Mouse (Mus musculus) spleen, adult 2 months (tissue): Measurements from ENCODE around the gene Csnk1e. TPM values are rescaled to one million over a fixed set of nuclear protein-coding genes. Genes with fewer than 3 reads are reported as not detected.

ENCODE experiments used
- DNase-seq, 2 experiments: peaks; one replicate each; pipeline versions ENCODE4 v3.0.0 to v3.0.0-alpha.2; 2012 to 2021; ENCODE audit warnings: low spot score in 2 of 2, low read depth in 1 of 2
- H3K27ac ChIP-seq: fragments of 200-500 bp; 2 replicates; pipeline ENCODE4 v1.5.1; 2012; ENCODE audit warnings: low read length, inconsistent platforms; ENCODE audit not compliant: insufficient read depth
- H3K27me3 ChIP-seq: fragments of 200-500 bp; 2 replicates; pipeline ENCODE4 v1.6.1; 2012; ENCODE audit warnings: mild to moderate bottlenecking, moderate library complexity, low read length, inconsistent platforms; ENCODE audit not compliant: control insufficient read depth, insufficient read depth
- H3K36me3 ChIP-seq: fragments of 200-500 bp; 2 replicates; pipeline ENCODE4 v1.6.1; 2012; ENCODE audit warnings: mild to moderate bottlenecking, low read length, inconsistent platforms; ENCODE audit not compliant: control insufficient read depth, insufficient read depth
- H3K4me1 ChIP-seq: fragments of 200-500 bp; 2 replicates; pipeline ENCODE4 v1.6.1; 2011; ENCODE audit warnings: inconsistent platforms; ENCODE audit not compliant: control insufficient read depth, insufficient read depth, insufficient read length
- H3K4me3 ChIP-seq: fragments of 200-500 bp; 2 replicates; pipeline ENCODE4 v1.5.1; 2011; ENCODE audit warnings: mild to moderate bottlenecking, inconsistent platforms; ENCODE audit not compliant: insufficient read depth, insufficient read length; ENCODE audit errors: extremely low read depth
- CTCF ChIP-seq: fragments of 200-500 bp; IDR thresholded peaks from 2 replicates; pipeline ENCODE4 v1.5.1; 2011; ENCODE audit warnings: mild to moderate bottlenecking, inconsistent platforms; ENCODE audit not compliant: insufficient read depth, insufficient read length, insufficient replicate concordance; ENCODE audit errors: extremely low read depth
- POLR2A ChIP-seq: fragments of 200-500 bp; IDR thresholded peaks from 2 replicates; pipeline ENCODE4 v1.6.1; 2011; ENCODE audit warnings: low read depth, low read length, inconsistent platforms
- WGBS: fragments of 180-500 bp; shearing (Covaris S2); methylation state at CpG from one replicate; pipeline ENCODE4 v1.1.7; 2018; 5-methylcytosine and 5-hydroxymethylcytosine counted together
- polyA plus RNA-seq: library from polyadenylated mRNA; depleted of rRNA; stranded (reverse); fragments of >200 nt; gene quantifications from 2 replicates; pipeline ENCODE4 v1.2.3, GENCODE M21; 2012

Csnk1e gene
- polyA plus RNA-seq, 1 experiment: 26.3 TPM

DNA sequence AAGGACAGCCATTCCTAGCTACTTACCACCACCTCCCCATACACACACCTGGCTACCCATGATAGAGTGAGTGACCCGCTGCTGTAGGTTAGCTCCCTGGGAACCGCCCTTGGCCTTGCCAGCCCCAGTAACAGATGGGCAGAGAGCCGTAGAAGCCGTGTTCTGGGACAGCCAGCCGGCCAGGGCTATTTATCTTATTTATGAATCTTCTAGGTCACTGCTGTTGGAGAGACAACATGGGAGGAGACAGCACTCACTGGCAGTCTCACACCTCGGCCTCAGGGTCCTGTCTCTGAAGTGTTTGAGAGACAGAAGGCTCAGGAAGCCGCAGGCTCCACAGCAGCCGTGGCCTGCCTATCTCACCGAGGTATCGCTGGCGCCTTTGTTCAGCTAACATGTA is 34.1 kb upstream of the Csnk1e start:
- no peak overlapping the region for H3K4me3 ChIP-seq
- TF ChIP-seq POLR2A: no peak
- no peak for TF ChIP-seq CTCF
- no peak for DNase-seq
- 0 out of 2 replicates have a peak, but pooled peaks cover 1% of the 10 kb centered on the region for H3K27me3 ChIP-seq
- no peaks in the 10 kb centered on the region for H3K4me1 ChIP-seq
- H3K36me3 ChIP-seq: no peaks in the 10 kb centered on the region
- no peak overlapping the region for H3K27ac ChIP-seq
- 78% methylated on average over 11 of the region's 11 CpGs for WGBS

DNA sequence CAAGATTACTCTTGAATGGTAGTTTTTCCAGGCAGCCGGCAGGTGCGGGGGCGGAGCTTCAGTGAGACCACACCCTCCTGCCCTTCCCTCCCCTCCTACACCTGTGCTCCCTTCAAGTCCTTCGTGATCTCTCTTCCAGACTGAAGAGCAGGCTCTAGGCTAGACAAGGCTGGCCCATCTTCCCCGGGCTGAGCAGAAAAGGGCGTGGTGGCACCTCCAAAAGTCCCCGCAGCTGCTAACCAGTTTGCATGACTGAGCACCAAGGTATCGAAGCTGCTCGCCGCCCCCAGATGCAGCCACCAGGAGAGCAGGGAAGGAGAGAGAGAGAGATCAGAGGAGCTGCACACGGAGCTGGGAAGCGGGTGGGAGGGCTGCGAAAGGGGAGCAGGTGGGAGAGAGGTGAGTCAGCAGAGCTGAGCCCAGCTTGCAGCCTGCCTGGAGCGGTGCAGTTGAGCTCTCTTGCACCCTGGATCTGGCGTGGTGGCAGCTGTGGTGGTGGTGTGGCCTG is 25.9 kb upstream of the Csnk1e start:
- Histone ChIP-seq H3K36me3 (no peaks in the 10 kb centered on the region), H3K4me3 (no peak overlapping the region), H3K27me3 (no peaks in the 10 kb centered on the region; the same call in 1 of the 2 replicates), H3K4me1 (no peaks in the 10 kb centered on the region), H3K27ac (no peak overlapping the region)
- no peak for TF ChIP-seq CTCF
- TF ChIP-seq POLR2A: no peak
- no peak for DNase-seq
- 38% methylated on average over 15 of the region's 15 CpGs for WGBS

DNA sequence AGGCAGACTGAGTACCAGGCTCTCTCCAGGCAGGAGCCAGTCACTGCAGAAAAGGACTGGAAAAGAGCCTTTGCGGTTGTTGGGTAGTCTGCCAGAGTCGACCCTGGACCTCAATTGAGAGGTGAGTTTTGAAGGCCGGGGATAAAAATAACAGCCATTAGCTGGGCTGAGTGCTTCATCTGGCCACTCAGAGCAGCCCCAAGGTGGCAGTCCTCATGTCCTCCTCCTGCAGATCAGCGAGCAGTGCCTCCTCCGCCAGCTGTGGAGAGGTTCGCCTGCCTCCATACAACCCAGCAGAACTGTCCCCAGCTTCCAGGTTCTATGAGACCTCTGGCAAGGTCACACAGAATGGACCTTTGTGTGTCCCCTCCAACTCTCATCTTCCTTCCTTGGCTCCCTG is 21.9 kb upstream of the Csnk1e start:
- WGBS: 51% methylated on average over 6 of the region's 6 CpGs

DNA sequence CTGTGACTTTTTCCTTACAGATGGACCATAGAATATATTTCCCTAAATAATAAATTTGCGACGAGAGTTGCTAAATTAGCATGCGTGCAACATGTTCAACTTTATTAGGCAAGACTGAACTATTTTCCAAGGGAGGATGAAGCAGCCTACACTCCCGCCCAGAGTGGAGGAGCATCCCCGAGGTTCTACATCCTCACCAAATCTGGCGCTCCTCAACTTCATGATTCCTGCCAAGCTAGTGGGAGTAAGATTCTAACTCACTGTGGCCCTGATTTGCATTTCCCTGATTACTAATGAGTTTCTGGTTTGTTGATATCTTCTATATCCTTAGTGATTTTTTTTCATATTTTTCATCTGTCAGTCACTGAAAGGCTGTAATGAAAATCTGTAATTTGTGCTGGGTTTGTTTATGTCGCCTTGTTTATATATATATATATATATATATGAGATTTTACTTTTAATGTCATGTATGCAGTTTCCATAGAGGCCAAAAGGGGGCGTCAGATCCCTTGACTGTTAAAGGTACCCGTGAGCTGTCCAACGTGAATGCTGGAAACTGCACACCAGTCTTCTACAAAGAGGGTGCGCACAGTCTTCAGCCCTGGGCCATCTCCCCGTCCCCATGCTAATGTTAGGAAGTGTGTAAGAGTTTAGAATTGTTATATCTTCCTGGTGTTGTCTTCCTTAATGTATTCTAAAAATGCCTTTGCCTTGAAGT is 18.4 kb upstream of the Csnk1e start:
- no peaks in the 10 kb centered on the region for H3K4me1 ChIP-seq
- no peak overlapping the region for H3K4me3 ChIP-seq
- H3K27me3 ChIP-seq: no peaks in the 10 kb centered on the region
- 61% methylated on average over 12 of the region's 12 CpGs for WGBS
- H3K27ac ChIP-seq: no peak overlapping the region
- TF ChIP-seq CTCF (no peak), POLR2A (no peak)
- no peak for DNase-seq
- H3K36me3 ChIP-seq: no peaks in the 10 kb centered on the region

More for the DNA sequence above, 21.9 kb upstream of the Csnk1e start:
- Histone ChIP-seq H3K4me1 (no peaks in the 10 kb centered on the region), H3K27me3 (no peaks in the 10 kb centered on the region; the same call in 1 of the 2 replicates), H3K36me3 (no peaks in the 10 kb centered on the region), H3K4me3 (no peak overlapping the region), H3K27ac (no peak overlapping the region)
- no peak for DNase-seq
- TF ChIP-seq POLR2A (no peak), CTCF (no peak)

DNA sequence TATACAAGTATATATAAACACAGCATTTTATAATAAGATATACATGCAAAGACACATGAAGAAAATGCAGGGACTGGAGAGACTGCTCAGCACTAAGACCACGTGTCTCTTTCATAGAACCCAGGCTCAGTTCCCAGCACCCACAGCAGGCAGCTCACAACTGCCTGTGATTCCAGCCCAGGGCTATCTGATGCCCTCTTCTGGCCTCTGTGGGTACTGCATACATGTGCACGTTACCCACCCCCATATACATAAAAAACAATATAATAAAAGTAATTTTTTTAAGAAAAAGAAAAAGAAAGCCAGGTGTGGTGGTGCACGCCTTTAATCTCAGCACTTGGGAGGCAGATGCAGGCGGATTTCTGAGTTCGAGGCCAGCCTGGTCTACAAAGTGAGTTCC is 17.7 kb upstream of the Csnk1e start:
- no peak for TF ChIP-seq CTCF
- TF ChIP-seq POLR2A: no peak
- Histone ChIP-seq H3K27ac (no peak overlapping the region), H3K27me3 (no peaks in the 10 kb centered on the region), H3K4me1 (no peaks in the 10 kb centered on the region), H3K4me3 (no peak overlapping the region), H3K36me3 (no peaks in the 10 kb centered on the region)
- WGBS: 82% methylated on average over 5 of the region's 5 CpGs
- no peak for DNase-seq

DNA sequence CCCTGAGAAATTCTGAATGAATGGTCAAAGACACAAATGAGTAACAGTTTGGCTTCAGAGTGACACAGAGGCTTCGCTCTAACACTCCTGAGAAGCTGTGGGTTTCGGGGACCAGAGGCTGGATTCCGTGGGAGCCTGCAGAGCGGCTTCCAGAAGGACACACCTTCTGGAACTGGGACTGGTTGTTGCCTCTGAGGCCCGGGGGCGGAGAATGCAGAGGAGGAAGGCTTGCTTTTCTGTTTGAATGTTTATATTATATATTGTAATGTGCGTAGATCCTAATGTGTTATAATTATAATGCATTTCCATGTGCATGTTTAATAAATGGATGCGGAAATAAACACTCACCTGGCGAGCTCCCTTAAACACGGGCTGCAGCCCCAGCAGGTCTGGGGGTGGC is 15.7 kb upstream of the Csnk1e start:
- Histone ChIP-seq H3K4me3 (no peak overlapping the region), H3K36me3 (no peaks in the 10 kb centered on the region), H3K4me1 (no peaks in the 10 kb centered on the region), H3K27ac (no peak overlapping the region), H3K27me3 (no peaks in the 10 kb centered on the region)
- WGBS: 73% methylated on average over 10 of the region's 10 CpGs
- DNase-seq: no peak
- TF ChIP-seq CTCF: no peak
- TF ChIP-seq POLR2A: no peak

DNA sequence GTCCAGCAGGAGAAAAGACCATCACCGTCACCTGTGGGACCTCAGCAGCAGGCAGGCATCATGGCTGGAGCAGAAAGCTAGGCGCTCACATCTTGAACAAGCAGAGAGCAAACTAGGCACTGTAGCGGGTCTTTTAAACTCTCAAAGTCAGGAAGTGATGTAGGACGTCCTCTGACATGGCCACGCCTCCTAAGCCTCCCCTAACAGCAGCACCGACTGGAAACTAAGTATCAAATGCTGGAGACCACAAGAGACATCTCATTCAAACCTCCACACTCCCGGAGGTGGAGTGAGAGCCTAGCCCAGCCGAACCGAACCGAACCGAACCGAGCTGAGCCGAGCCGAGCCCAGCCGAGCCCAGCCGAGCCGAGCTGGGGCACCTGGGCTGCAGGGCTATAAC is 15.2 kb upstream of the Csnk1e start:
- no peaks in the 10 kb centered on the region for H3K27me3 ChIP-seq
- DNase-seq: no peak
- WGBS: 37% methylated on average over 17 of the region's 17 CpGs
- no peak overlapping the region for H3K27ac ChIP-seq
- no peaks in the 10 kb centered on the region for H3K36me3 ChIP-seq
- no peaks in the 10 kb centered on the region for H3K4me1 ChIP-seq
- no peak overlapping the region for H3K4me3 ChIP-seq
- no peak for TF ChIP-seq CTCF
- no peak for TF ChIP-seq POLR2A
